Mouse (Mus musculus): ENCODE data around the gene Sowahb. TPM values are rescaled to one million over a fixed set of nuclear protein-coding genes. Genes with fewer than 3 reads are reported as not detected.

Sowahb gene
- 1.4 and 1.5 TPM in 2 replicates for polyA plus RNA-seq (2014; fragmentation: Nextera tagmentation; extraction: Ambion mirVana)

DNA sequence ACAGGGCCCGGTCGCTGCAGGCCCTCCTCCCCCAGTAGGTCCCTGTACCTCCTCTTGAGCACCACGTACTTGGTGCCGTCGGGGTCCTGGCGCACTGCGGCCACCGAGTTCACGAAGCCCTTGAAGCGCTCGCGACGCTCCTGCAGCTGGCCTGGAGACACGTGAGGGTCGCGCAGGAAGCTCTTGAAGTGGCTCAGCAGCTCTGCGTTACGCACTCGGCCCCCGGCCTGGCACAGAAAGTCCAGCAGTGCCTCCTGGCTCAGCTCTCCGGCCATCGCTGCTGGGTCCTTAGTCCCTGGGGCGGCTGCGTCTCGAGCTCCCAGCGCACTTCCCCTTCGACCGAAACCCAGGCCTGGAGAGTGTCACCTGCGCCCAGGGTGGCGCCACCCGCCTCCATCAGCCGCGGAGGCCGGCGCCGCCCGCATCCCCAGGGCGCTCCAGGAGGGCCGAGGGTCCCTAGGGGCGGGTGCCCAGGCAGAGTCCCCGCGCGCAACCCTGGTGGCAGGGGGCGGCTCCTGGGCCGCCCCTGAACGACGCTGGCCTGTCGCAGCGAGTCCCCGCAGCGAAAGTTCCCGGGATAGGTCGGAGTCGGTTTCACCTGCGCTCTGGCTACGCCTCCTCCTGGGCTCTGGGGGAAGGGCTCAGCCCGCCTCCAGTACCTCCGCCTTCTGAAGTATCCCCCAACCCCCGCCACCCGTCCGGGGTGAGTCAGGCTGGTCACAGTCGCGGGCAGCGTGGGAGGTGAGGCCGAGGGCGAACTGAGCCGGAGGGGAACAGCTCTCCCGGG lies at the start of gene Sowahb:
TSS of gene Sowahb (minus strand) at position 439 of the 787 bp plus-strand sequence.
- Histone ChIP-seq H3K27ac (ENCODE audit: low read length) (no peak within 1 kb of the TSS), H3K27me3 (ENCODE audit: control insufficient read depth, insufficient read depth, low read length) (peaks cover 19% of the 10 kb centered on the region), H3K36me3 (ENCODE audit: control insufficient read depth, insufficient read depth, low read length) (no peaks in the 10 kb centered on the region), H3K9ac (replicated peaks; ENCODE audit: low read depth, low read length) (no peak within 1 kb of the TSS; the same call in 1 of the 2 replicates), H3K4me3 (ENCODE audit: low read depth, low read length) (peak within 1 kb of the TSS; percentile 49), H3K4me1 (ENCODE audit: control insufficient read depth, insufficient read depth, low read length) (peaks cover 12% of the 10 kb centered on the region; the same call in 1 of the 2 replicates), H3K9me3 (ENCODE audit: control insufficient read depth, low read depth, low read length) (no peaks in the 10 kb centered on the region), H3K4me2 (replicated peaks; ENCODE audit: low read depth, low read length) (peak within 1 kb of the TSS; percentile 91)
- ATAC-seq (ENCODE audit: insufficient number of reproducible peaks, insufficient read depth, low FRiP score, low read depth) = peak; percentile 95
- under 1% methylated on average over 68 of the region's 68 CpGs for WGBS

DNA sequence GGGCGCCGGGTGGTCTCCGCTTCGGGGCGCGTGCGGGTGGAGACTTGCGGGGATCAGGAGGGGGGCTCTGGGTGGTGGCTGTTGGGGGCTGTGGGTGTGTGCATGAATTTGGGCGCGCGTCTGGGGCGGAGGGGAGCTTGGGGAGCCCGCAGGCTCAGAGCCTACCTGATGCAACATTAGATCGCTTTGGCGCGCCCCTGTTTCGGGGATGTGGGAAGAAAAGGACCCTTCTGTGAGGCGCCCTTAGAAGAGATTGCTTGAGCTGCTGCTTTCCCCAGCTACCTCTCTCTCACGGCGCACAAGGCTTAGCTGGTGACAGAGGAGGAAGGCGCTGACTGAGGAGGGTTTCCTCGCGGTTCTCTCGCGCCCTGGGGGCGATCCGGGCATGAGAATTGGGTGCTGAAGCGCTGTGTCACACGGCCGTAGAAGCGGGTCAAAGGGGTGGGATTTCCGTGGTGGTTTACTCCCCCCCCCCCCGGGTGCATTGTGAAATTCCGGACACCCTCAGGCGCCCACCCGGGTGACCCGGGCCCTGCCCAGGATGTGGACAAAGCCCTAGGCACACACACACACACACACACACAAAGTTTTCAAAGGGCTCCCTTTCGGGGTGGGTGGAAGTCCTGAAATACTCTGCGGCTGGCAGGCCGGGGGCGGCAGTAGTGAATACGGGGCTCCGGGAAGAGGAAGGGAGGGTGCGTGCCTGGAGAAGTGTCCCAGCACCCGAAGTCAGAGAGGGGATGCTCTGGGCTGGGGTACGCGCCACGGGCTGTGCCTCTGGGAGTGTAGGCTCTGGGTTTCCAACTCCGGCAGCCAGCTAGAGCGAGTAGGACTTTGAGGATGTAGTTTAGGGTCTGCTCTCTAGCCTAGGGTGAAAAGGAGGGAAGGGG lies 49.1 kb upstream of the Sowahb start:
- Histone ChIP-seq H3K4me3 (ENCODE audit: low read depth, low read length) (peak overlapping the region; percentile 87), H3K9ac (replicated peaks; ENCODE audit: low read depth, low read length) (peak overlapping the region; percentile 87), H3K4me2 (replicated peaks; ENCODE audit: low read depth, low read length) (peak overlapping the region; percentile 84), H3K27me3 (ENCODE audit: control insufficient read depth, insufficient read depth, low read length) (no peaks in the 10 kb centered on the region), H3K9me3 (ENCODE audit: control insufficient read depth, low read depth, low read length) (no peaks in the 10 kb centered on the region), H3K27ac (ENCODE audit: low read length) (peak overlapping the region; percentile 94), H3K36me3 (ENCODE audit: control insufficient read depth, insufficient read depth, low read length) (no peaks in the 10 kb centered on the region), H3K4me1 (ENCODE audit: control insufficient read depth, insufficient read depth, low read length) (peaks cover 51% of the 10 kb centered on the region)
- peak; percentile 30 for ATAC-seq (ENCODE audit: insufficient number of reproducible peaks, insufficient read depth, low FRiP score, low read depth)
- under 1% methylated on average over 50 of the region's 50 CpGs for WGBS

GRCm38 (mm10) chr5:93092857-93093622 lies 48.2 kb upstream of the Sowahb start, which contains the start of gene Sept11:
Gene Sept11 (plus strand): TSS chr5:93093437.
- Histone ChIP-seq H3K27ac (ENCODE audit: low read length) (peak within 1 kb of the TSS; percentile 94), H3K4me3 (ENCODE audit: low read depth, low read length) (peak within 1 kb of the TSS; percentile 87), H3K9me3 (ENCODE audit: control insufficient read depth, low read depth, low read length) (no peaks in the 10 kb centered on the region), H3K4me1 (ENCODE audit: control insufficient read depth, insufficient read depth, low read length) (peaks cover 43% of the 10 kb centered on the region), H3K36me3 (ENCODE audit: control insufficient read depth, insufficient read depth, low read length) (no peaks in the 10 kb centered on the region), H3K27me3 (ENCODE audit: control insufficient read depth, insufficient read depth, low read length) (no peaks in the 10 kb centered on the region), H3K4me2 (replicated peaks; ENCODE audit: low read depth, low read length) (peak within 1 kb of the TSS; percentile 84), H3K9ac (replicated peaks; ENCODE audit: low read depth, low read length) (peak within 1 kb of the TSS; percentile 87)
- peak; percentile 90 for ATAC-seq (ENCODE audit: insufficient number of reproducible peaks, insufficient read depth, low FRiP score, low read depth)
- WGBS = under 1% methylated on average over 63 of the region's 63 CpGs

- ATAC-seq (ENCODE audit: insufficient number of reproducible peaks, insufficient read depth, low FRiP score, low read depth) = 0 out of 2 replicates have a peak, but pooled peaks have one; percentile 14
- peak overlapping the region; percentile 87 for H3K4me3 ChIP-seq (ENCODE audit: low read depth, low read length)
- peak overlapping the region; percentile 94 for H3K27ac ChIP-seq (ENCODE audit: low read length)
- WGBS = 3% methylated on average over 28 of the region's 28 CpGs
- no peaks in the 10 kb centered on the region for H3K36me3 ChIP-seq (ENCODE audit: control insufficient read depth, insufficient read depth, low read length)
- peak overlapping the region; percentile 84 for H3K4me2 ChIP-seq (replicated peaks; ENCODE audit: low read depth, low read length)
- peak overlapping the region; percentile 87 for H3K9ac ChIP-seq (replicated peaks; ENCODE audit: low read depth, low read length)
- H3K9me3 ChIP-seq (ENCODE audit: control insufficient read depth, low read depth, low read length) = no peaks in the 10 kb centered on the region
- H3K27me3 ChIP-seq (ENCODE audit: control insufficient read depth, insufficient read depth, low read length) = no peaks in the 10 kb centered on the region
- peaks cover 35% of the 10 kb centered on the region for H3K4me1 ChIP-seq (ENCODE audit: control insufficient read depth, insufficient read depth, low read length)
Measured at GRCm38 (mm10) chr5:93092147-93092781, 47.4 kb upstream of the Sowahb start.

DNA sequence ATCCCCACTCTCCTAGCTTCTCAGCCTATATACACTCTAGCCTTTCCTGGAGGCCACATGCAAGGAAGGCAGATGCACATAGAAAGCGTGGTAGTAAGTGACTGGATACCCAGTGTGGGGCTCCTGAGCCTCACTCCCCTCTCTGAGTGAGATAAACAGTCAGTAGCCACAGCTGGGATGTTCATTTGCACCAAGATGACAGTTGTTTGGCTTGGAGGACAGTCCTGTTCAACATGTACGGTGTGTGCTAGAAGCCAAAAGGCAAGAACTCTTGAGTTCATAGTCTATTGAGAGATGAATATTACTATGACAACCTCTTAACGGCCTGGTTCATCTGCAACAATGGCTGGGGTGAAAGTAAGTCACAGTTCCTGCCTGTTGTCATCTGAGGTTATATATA lies 46.4 kb upstream of the Sowahb start:
- ATAC-seq (ENCODE audit: insufficient number of reproducible peaks, insufficient read depth, low FRiP score, low read depth) = no peak
- H3K27ac ChIP-seq (ENCODE audit: low read length) = no peak overlapping the region
- no peaks in the 10 kb centered on the region for H3K9me3 ChIP-seq (ENCODE audit: control insufficient read depth, low read depth, low read length)
- H3K4me3 ChIP-seq (ENCODE audit: low read depth, low read length) = peak overlapping the region; percentile 87; the same call in 1 of the 2 replicates
- WGBS = 44% methylated on average over 3 of the region's 3 CpGs
- H3K27me3 ChIP-seq (ENCODE audit: control insufficient read depth, insufficient read depth, low read length) = no peaks in the 10 kb centered on the region
- no peak overlapping the region for H3K9ac ChIP-seq (replicated peaks; ENCODE audit: low read depth, low read length)
- no peaks in the 10 kb centered on the region for H3K36me3 ChIP-seq (ENCODE audit: control insufficient read depth, insufficient read depth, low read length)
- peaks cover 25% of the 10 kb centered on the region for H3K4me1 ChIP-seq (ENCODE audit: control insufficient read depth, insufficient read depth, low read length)
- H3K4me2 ChIP-seq (replicated peaks; ENCODE audit: low read depth, low read length) = peak overlapping the region; percentile 84; the same call in 1 of the 2 replicates

- H3K27ac ChIP-seq (ENCODE audit: low read length) = no peak overlapping the region
- ATAC-seq (ENCODE audit: insufficient number of reproducible peaks, insufficient read depth, low FRiP score, low read depth) = no peak
Measured at GRCm38 (mm10) chr5:93085900-93086299, 41.1 kb upstream of the Sowahb start.

DNA sequence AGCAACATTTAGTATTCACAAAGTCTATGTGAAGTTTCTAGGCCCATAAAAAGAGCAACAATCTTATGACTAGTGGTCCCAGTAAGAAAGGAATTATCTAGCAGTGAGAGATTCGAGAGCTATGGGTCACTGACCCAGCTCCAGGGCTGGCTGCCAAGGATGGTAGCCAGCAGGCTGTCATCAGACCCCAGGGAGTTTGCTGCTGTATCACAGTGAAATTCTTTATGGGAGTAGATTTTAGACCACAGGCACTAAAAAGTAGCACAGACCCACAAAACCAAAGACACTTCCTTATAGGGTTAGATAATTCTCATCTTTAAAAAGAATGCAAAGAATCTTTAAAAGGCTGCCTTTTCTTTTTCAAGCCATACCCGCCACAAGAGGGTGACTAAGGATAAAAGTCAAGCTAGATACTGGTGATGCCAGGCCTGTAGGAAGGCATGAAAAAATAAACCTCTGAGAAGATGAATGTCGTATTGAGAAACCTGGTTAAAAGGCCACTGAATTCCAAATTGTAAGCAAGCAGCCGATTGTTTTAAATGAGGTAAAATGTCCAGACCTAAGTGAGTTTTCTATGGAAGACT lies 40.3 kb upstream of the Sowahb start:
- Histone ChIP-seq H3K9ac (replicated peaks; ENCODE audit: low read depth, low read length) (no peak overlapping the region), H3K9me3 (ENCODE audit: control insufficient read depth, low read depth, low read length) (no peaks in the 10 kb centered on the region), H3K27me3 (ENCODE audit: control insufficient read depth, insufficient read depth, low read length) (no peaks in the 10 kb centered on the region), H3K4me1 (ENCODE audit: control insufficient read depth, insufficient read depth, low read length) (no peaks in the 10 kb centered on the region), H3K4me2 (replicated peaks; ENCODE audit: low read depth, low read length) (no peak overlapping the region), H3K4me3 (ENCODE audit: low read depth, low read length) (no peak overlapping the region), H3K36me3 (ENCODE audit: control insufficient read depth, insufficient read depth, low read length) (no peaks in the 10 kb centered on the region), H3K27ac (ENCODE audit: low read length) (no peak overlapping the region)
- WGBS = 57% methylated on average over 4 of the region's 4 CpGs
- ATAC-seq (ENCODE audit: insufficient number of reproducible peaks, insufficient read depth, low FRiP score, low read depth) = no peak

More at GRCm38 (mm10) chr5:93085900-93086299, 41.1 kb upstream of the Sowahb start:
- WGBS = 88% methylated on average over 4 of the region's 4 CpGs
- no peaks in the 10 kb centered on the region for H3K9me3 ChIP-seq (ENCODE audit: control insufficient read depth, low read depth, low read length)
- no peaks in the 10 kb centered on the region for H3K36me3 ChIP-seq (ENCODE audit: control insufficient read depth, insufficient read depth, low read length)
- no peak overlapping the region for H3K9ac ChIP-seq (replicated peaks; ENCODE audit: low read depth, low read length)
- no peak overlapping the region for H3K4me3 ChIP-seq (ENCODE audit: low read depth, low read length)
- no peaks in the 10 kb centered on the region; the same call in 1 of the 2 replicates for H3K4me1 ChIP-seq (ENCODE audit: control insufficient read depth, insufficient read depth, low read length)
- no peaks in the 10 kb centered on the region for H3K27me3 ChIP-seq (ENCODE audit: control insufficient read depth, insufficient read depth, low read length)
- no peak overlapping the region for H3K4me2 ChIP-seq (replicated peaks; ENCODE audit: low read depth, low read length)
